Mouse (Mus musculus): ENCODE measurements around the gene Snorc.
"Not testable (repeated sequence)": the region's sequence is repeated elsewhere in the genome, so short reads cannot be mapped to it uniquely, and the experiment has no call there.

DNA sequence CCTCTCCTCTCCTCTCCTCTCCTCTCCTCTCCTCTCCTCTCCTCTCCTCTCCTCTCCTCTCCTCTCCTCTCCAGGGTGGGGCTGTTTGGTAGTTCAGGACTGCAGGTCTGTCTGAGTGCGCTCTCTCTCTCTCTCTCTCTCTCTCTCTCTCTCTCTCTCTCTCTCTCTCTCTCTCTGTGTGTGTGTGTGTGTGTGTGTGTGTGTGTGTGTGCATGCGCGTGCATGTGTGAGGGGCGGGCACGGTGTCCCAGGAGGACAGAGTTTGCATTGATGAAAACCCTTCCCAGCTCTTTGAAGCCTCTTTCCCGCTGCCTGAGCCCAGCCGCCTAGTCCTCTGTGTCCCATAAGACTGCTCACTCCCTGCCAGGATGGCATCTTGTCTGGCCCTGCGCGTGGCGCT, at the start of gene Snorc:
- not testable (repeated sequence) for TF ChIP-seq CTCF (IDR thresholded peaks at IDR 0.05; ENCODE audit: control insufficient read depth, insufficient read depth, insufficient read length); MYOD1 (IDR thresholded peaks at IDR 0.05; ENCODE audit: control insufficient read depth, insufficient read length, low read depth); CEBPB (IDR thresholded peaks at IDR 0.05; ENCODE audit: low read depth); FOSL1 (IDR thresholded peaks at IDR 0.05; ENCODE audit: insufficient read depth, low read length, poor library complexity, severe bottlenecking)
